Mouse (Mus musculus) heart, adult 2 months (tissue): ENCODE measurements at regions not wholly inside any gene's neighbourhood (a gene's known extent, or its start where the extent isn't known, plus 50 kb on each side); places are given as distances from the start of the nearest gene placed in this dataset.

ENCODE experiments used
- DNase-seq, 2 experiments: peaks; one replicate each; pipeline ENCODE4 v3.0.0; 2021
- H3K27ac ChIP-seq: fragments of 200-600 bp; 2 replicates; pipeline ENCODE4 v1.8.1; 2022
- H3K27me3 ChIP-seq: fragments of 200-500 bp; 2 replicates; pipeline ENCODE4 v1.6.1; 2012; ENCODE audit warnings: mild to moderate bottlenecking, low read length, inconsistent platforms, mixed read lengths; ENCODE audit not compliant: control insufficient read depth, insufficient read depth
- H3K36me3 ChIP-seq: fragments of 200-500 bp; 2 replicates; pipeline ENCODE4 v1.6.1; 2012; ENCODE audit warnings: low read length, inconsistent platforms; ENCODE audit not compliant: control insufficient read depth, insufficient read depth
- H3K4me1 ChIP-seq: fragments of 200-500 bp; 2 replicates; pipeline ENCODE4 v1.6.1; 2011; ENCODE audit warnings: low read length; ENCODE audit not compliant: control insufficient read depth, insufficient read depth
- H3K4me3 ChIP-seq: fragments of 200-600 bp; 2 replicates; pipeline ENCODE4 v1.8.1; 2022
- H3K79me2 ChIP-seq: fragments of 200-500 bp; replicated peaks from 2 replicates; pipeline ENCODE4 v1.6.1; 2012; ENCODE audit warnings: mild to moderate bottlenecking, inconsistent platforms, low read length, moderate library complexity, mixed read lengths; ENCODE audit not compliant: control insufficient read depth, insufficient read depth
- H3K9ac ChIP-seq: fragments of 200-500 bp; 2 replicates; pipeline ENCODE4 v1.6.1; 2012; ENCODE audit warnings: low read depth, mild to moderate bottlenecking, control low read depth, inconsistent platforms, low read length, mixed read lengths
- CTCF ChIP-seq: fragments of 200-600 bp; IDR thresholded peaks from 2 replicates; pipeline ENCODE4 v1.8.1; 2022; ENCODE audit warnings: antibody characterized with exemption, mild to moderate bottlenecking, moderate library complexity
- EP300 ChIP-seq: fragments of 200-500 bp; IDR thresholded peaks from 2 replicates; pipeline ENCODE4 v1.6.1; 2011; ENCODE audit warnings: low read depth, low read length, control low read depth; ENCODE audit not compliant: insufficient read depth
- POLR2A ChIP-seq: fragments of 200-500 bp; IDR thresholded peaks from 2 replicates; pipeline ENCODE4 v1.6.1; 2011; ENCODE audit warnings: mild to moderate bottlenecking, low read depth, low read length, control low read depth; ENCODE audit not compliant: insufficient read depth
- WGBS: fragments of 180-500 bp; shearing (Covaris S2); methylation state at CpG from one replicate; pipeline ENCODE4 v1.1.7; 2018; 5-methylcytosine and 5-hydroxymethylcytosine counted together
- intact Hi-C: fragments of 180-260 bp; cut with DNase I; formaldehyde crosslinking; loops from one replicate; pipeline ENCODE4 v1.15.1; 2025

- TF ChIP-seq CTCF (no peak), POLR2A (no peak), EP300 (no peak)
- no peak for DNase-seq
- intact Hi-C loops = no loop called here
- WGBS = 71% methylated on average over 4 of the region's 4 CpGs
- H3K4me1 ChIP-seq = no peaks in the 10 kb centered on the region
- no peaks in the 10 kb centered on the region for H3K79me2 ChIP-seq
- no peaks in the 10 kb centered on the region for H3K36me3 ChIP-seq
- H3K4me3 ChIP-seq = no peak overlapping the region
- no peaks in the 10 kb centered on the region for H3K27me3 ChIP-seq
- no peak overlapping the region for H3K27ac ChIP-seq
- no peak overlapping the region for H3K9ac ChIP-seq
These were observed 54.6 kb upstream of the Nxph1 start for GRCm38 (mm10) chr6:8893665-8894064.

- TF ChIP-seq EP300 = no peak
- no peak for TF ChIP-seq POLR2A
- no peak overlapping the region for H3K27ac ChIP-seq
- no peak overlapping the region for H3K4me3 ChIP-seq
- no peaks in the 10 kb centered on the region for H3K27me3 ChIP-seq
- DNase-seq = no peak
- H3K9ac ChIP-seq = no peak overlapping the region
- no peaks in the 10 kb centered on the region for H3K4me1 ChIP-seq
- intact Hi-C loops = no loop called here
- WGBS = 70% methylated on average over 4 of the region's 4 CpGs
- no peaks in the 10 kb centered on the region for H3K36me3 ChIP-seq
- no peaks in the 10 kb centered on the region for H3K79me2 ChIP-seq
These were observed 52.1 kb upstream of the Nxph1 start for GRCm38 (mm10) chr6:8896097-8896496.

- no peaks in the 10 kb centered on the region for H3K27me3 ChIP-seq
- H3K9ac ChIP-seq = no peak overlapping the region
- intact Hi-C loops = no loop called here
- no peak for DNase-seq
- no peak overlapping the region for H3K27ac ChIP-seq
- TF ChIP-seq EP300 = no peak
- H3K4me3 ChIP-seq = no peak overlapping the region
- H3K4me1 ChIP-seq = no peaks in the 10 kb centered on the region
- 75% methylated on average over 5 of the region's 5 CpGs for WGBS
- H3K36me3 ChIP-seq = no peaks in the 10 kb centered on the region
- no peaks in the 10 kb centered on the region for H3K79me2 ChIP-seq
These were observed 51.4 kb upstream of the Nxph1 start for GRCm38 (mm10) chr6:8896822-8897221.

- intact Hi-C loops = no loop called here
- DNase-seq = no peak
- H3K79me2 ChIP-seq = no peaks in the 10 kb centered on the region
- no peak overlapping the region for H3K27ac ChIP-seq
- H3K4me1 ChIP-seq = no peaks in the 10 kb centered on the region
- no peaks in the 10 kb centered on the region for H3K27me3 ChIP-seq
- no peak overlapping the region for H3K4me3 ChIP-seq
- no peak overlapping the region for H3K9ac ChIP-seq
- no peak for TF ChIP-seq EP300
- TF ChIP-seq CTCF = no peak
- TF ChIP-seq POLR2A = no peak
- H3K36me3 ChIP-seq = no peaks in the 10 kb centered on the region
- WGBS = 84% methylated on average over 7 of the region's 7 CpGs
These were observed 50.9 kb upstream of the Nxph1 start for GRCm38 (mm10) chr6:8897334-8897733.

- H3K4me3 ChIP-seq = no peak overlapping the region
- H3K4me1 ChIP-seq = no peaks in the 10 kb centered on the region
- DNase-seq = no peak
- no peak overlapping the region for H3K9ac ChIP-seq
- no peaks in the 10 kb centered on the region for H3K36me3 ChIP-seq
- no peaks in the 10 kb centered on the region for H3K27me3 ChIP-seq
- H3K79me2 ChIP-seq = no peaks in the 10 kb centered on the region
- 46% methylated on average over 3 of the region's 3 CpGs for WGBS
- intact Hi-C loops = no loop called here
- TF ChIP-seq CTCF (no peak), POLR2A (no peak), EP300 (no peak)
- H3K27ac ChIP-seq = no peak overlapping the region
These were observed 50.0 kb upstream of the Nxph1 start for GRCm38 (mm10) chr6:8898268-8898667.
